Mouse (Mus musculus) ES-Bruce4 (cell line): ENCODE data around the gene Uvssa. TPM values are rescaled to one million over a fixed set of nuclear protein-coding genes. Genes with fewer than 3 reads are reported as not detected.

Experiments used
- H3K27ac ChIP-seq: 2 replicates; pipeline ENCODE4 v1.5.1; 2012; ENCODE audit warnings: low read length, inconsistent platforms; ENCODE audit not compliant: insufficient read depth
- H3K27me3 ChIP-seq: 2 replicates; pipeline ENCODE4 v1.6.1; 2012; ENCODE audit warnings: mild to moderate bottlenecking, low read length, inconsistent platforms; ENCODE audit not compliant: control insufficient read depth, poor library complexity, insufficient read depth, severe bottlenecking
- H3K36me3 ChIP-seq: 2 replicates; pipeline ENCODE4 v1.6.1; 2012; ENCODE audit warnings: inconsistent platforms, mild to moderate bottlenecking, low read length, moderate library complexity; ENCODE audit not compliant: control insufficient read depth, poor library complexity, insufficient read depth, severe bottlenecking
- H3K4me1 ChIP-seq: one replicate; pipeline ENCODE4 v1.8.1; 2011; ENCODE audit warnings: low read length; ENCODE audit not compliant: control insufficient read depth, insufficient read depth
- H3K4me3 ChIP-seq: 2 replicates; pipeline ENCODE4 v1.5.1; 2011; ENCODE audit warnings: low read depth, mild to moderate bottlenecking, low read length
- H3K9ac ChIP-seq: 2 replicates; pipeline ENCODE4 v1.6.1; 2012; ENCODE audit warnings: low read depth, mild to moderate bottlenecking, inconsistent platforms; ENCODE audit not compliant: poor library complexity, severe bottlenecking
- H3K9me3 ChIP-seq: replicated peaks from 2 replicates; pipeline ENCODE4 v1.6.1; 2012; ENCODE audit warnings: mild to moderate bottlenecking, low read length, inconsistent platforms; ENCODE audit not compliant: control insufficient read depth, poor library complexity, insufficient read depth, severe bottlenecking
- CTCF ChIP-seq: IDR thresholded peaks from one replicate; pipeline ENCODE4 v1.8.1; 2011; ENCODE audit warnings: low read depth, low read length
- EP300 ChIP-seq: IDR thresholded peaks from 2 replicates; pipeline ENCODE4 v1.6.1; 2011; ENCODE audit warnings: low read depth, low read length; ENCODE audit not compliant: insufficient read depth
- POLR2A ChIP-seq: IDR thresholded peaks from one replicate; pipeline ENCODE4 v1.8.1; 2011; ENCODE audit warnings: low read length; ENCODE audit not compliant: insufficient read depth
- polyA plus RNA-seq: library from polyadenylated mRNA; stranded (reverse); fragments of >200 nt; gene quantifications from 2 replicates; pipeline ENCODE4 v1.2.4, GENCODE M21; 2011; ENCODE audit warnings: low read depth; ENCODE audit not compliant: missing spikeins, insufficient read depth, insufficient read length

Uvssa gene
- polyA plus RNA-seq, 1 experiment, result 6.9 TPM

GRCm38 (mm10) chr5:33377176-33377575 is 1.2 kb upstream of the Uvssa start:
- no peak overlapping the region for H3K27ac ChIP-seq
- H3K4me1 ChIP-seq, result peaks cover 2% of the 10 kb centered on the region
- peak overlapping the region; percentile 73; the same call in 1 of the 2 replicates for H3K4me3 ChIP-seq
- no peaks in the 10 kb centered on the region for H3K9me3 ChIP-seq
- H3K36me3 ChIP-seq, result peaks cover 6% of the 10 kb centered on the region
- TF ChIP-seq EP300, result no peak
- no peak overlapping the region; the same call in none of the 2 replicates for H3K9ac ChIP-seq
- no peaks in the 10 kb centered on the region for H3K27me3 ChIP-seq

- H3K27me3 ChIP-seq, result no peaks in the 10 kb centered on the region
- H3K27ac ChIP-seq, result 0 out of 2 replicates have a peak overlapping the region, but pooled peaks have one; percentile 22
- no peaks in the 10 kb centered on the region for H3K36me3 ChIP-seq
- peak overlapping the region; percentile 73 for H3K4me3 ChIP-seq
- peaks cover 2% of the 10 kb centered on the region for H3K4me1 ChIP-seq
- peak overlapping the region; percentile 37 for H3K9ac ChIP-seq
- H3K9me3 ChIP-seq, result no peaks in the 10 kb centered on the region
- TF ChIP-seq CTCF (no peak), POLR2A (no peak), EP300 (no peak)
Measured at GRCm38 (mm10) chr5:33377801-33378301, 498 bp upstream of the Uvssa start.

DNA sequence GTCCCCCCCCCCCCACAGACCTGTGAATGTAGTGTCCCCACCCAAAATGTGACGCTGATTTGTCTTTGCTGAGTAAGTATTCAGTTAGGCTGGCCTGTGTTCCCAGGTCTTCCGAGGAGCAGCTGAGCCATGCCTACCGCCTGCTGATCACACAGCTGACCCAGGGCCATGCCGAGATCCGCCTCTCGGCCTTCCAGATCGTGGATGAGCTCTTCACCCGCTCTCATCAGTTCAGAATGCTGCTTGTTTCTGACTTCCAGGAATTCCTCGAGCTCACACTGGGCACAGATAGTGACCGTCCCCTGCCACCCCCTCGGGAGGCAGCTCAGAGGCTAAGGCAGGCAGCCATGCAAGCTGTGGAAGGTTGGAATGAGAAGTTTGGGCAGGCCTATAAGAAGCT is 9.2 kb downstream of the Uvssa start:
- Histone ChIP-seq H3K9ac (no peak overlapping the region), H3K4me3 (no peak overlapping the region), H3K36me3 (no peaks in the 10 kb centered on the region), H3K27me3 (no peaks in the 10 kb centered on the region), H3K27ac (no peak overlapping the region), H3K9me3 (no peaks in the 10 kb centered on the region), H3K4me1 (no peaks in the 10 kb centered on the region)
- TF ChIP-seq POLR2A (no peak), CTCF (no peak), EP300 (no peak)

- Histone ChIP-seq H3K4me1 (no peaks in the 10 kb centered on the region), H3K4me3 (no peak overlapping the region), H3K27me3 (no peaks in the 10 kb centered on the region), H3K36me3 (no peaks in the 10 kb centered on the region), H3K9ac (no peak overlapping the region), H3K9me3 (no peaks in the 10 kb centered on the region), H3K27ac (no peak overlapping the region)
- TF ChIP-seq POLR2A, result no peak
- 0 out of 2 replicates have a peak, but pooled peaks have one; percentile 33 for TF ChIP-seq EP300
- peak; percentile 100 for TF ChIP-seq CTCF
Measured at GRCm38 (mm10) chr5:33393803-33394202, 15.5 kb downstream of the Uvssa start.

- H3K9me3 ChIP-seq, result no peaks in the 10 kb centered on the region
- H3K36me3 ChIP-seq, result no peaks in the 10 kb centered on the region
- no peaks in the 10 kb centered on the region for H3K4me1 ChIP-seq
- no peak for TF ChIP-seq EP300
- TF ChIP-seq POLR2A, result no peak
- no peak for TF ChIP-seq CTCF
- no peak overlapping the region for H3K9ac ChIP-seq
- H3K27ac ChIP-seq, result no peak overlapping the region
- no peaks in the 10 kb centered on the region for H3K27me3 ChIP-seq
- H3K4me3 ChIP-seq, result no peak overlapping the region
Measured at GRCm38 (mm10) chr5:33395693-33396092, 17.3 kb downstream of the Uvssa start.

DNA sequence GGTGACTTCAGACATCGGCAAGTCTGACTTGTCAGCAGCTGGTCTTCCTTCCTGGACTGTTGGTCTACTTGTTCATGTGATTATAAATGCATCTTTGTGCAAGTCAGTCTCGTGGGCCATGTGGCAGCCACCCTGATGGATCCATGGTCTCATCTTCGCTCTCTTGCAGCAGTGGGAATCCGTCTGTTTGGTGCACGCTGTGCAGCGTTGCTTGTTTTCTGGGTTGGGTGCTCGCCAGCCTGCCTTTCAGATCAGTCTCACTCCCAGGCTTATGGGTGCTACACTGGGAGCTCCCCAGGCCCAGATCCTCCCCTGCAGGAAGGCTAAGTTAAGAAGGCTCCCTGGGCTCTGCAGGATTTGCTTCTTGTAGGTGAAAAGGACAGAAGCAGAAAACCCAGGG is 18.5 kb downstream of the Uvssa start:
- TF ChIP-seq EP300 (no peak), POLR2A (no peak), CTCF (no peak)
- Histone ChIP-seq H3K27ac (no peak overlapping the region), H3K36me3 (no peaks in the 10 kb centered on the region), H3K27me3 (no peaks in the 10 kb centered on the region), H3K9ac (no peak overlapping the region), H3K4me1 (no peaks in the 10 kb centered on the region), H3K4me3 (no peak overlapping the region), H3K9me3 (no peaks in the 10 kb centered on the region)
